Mouse (Mus musculus) liver, embryonic 11.5 days (tissue): ENCODE measurements around the gene Raver1. TPM values are rescaled to one million over a fixed set of nuclear protein-coding genes. Genes with fewer than 3 reads are reported as not detected.

Source experiments
- ATAC-seq: fragments of 200-750 bp; cut with Nextera tagmentation; replicated peaks from 2 replicates; pipeline ENCODE4 v1.8.0; 2017; ENCODE audit warnings: moderate number of reproducible peaks, mild to moderate bottlenecking, moderate TSS enrichment, moderate library complexity; ENCODE audit not compliant: low FRiP score
- DNase-seq: peaks from one replicate; pipeline ENCODE4 v3.0.0-alpha.2; 2017; ENCODE audit warnings: low spot score
- H3K27ac ChIP-seq: fragments of 300-500 bp; sonication (generic); 2 replicates; pipeline ENCODE4 v1.5.1; 2014; ENCODE audit warnings: mild to moderate bottlenecking, low read depth, low read length, control low read depth
- H3K27me3 ChIP-seq: fragments of 300-500 bp; sonication (generic); replicated peaks from 2 replicates; pipeline ENCODE4 v1.6.1; 2014; ENCODE audit warnings: low read length, mixed read lengths; ENCODE audit not compliant: control insufficient read depth, insufficient read depth
- H3K36me3 ChIP-seq: fragments of 300-500 bp; sonication (generic); 2 replicates; pipeline ENCODE4 v1.6.1; 2014; ENCODE audit warnings: mild to moderate bottlenecking, low read length, moderate library complexity, mixed read lengths; ENCODE audit not compliant: control insufficient read depth, insufficient read depth
- H3K4me1 ChIP-seq: fragments of 300-500 bp; sonication (generic); replicated peaks from 2 replicates; pipeline ENCODE4 v1.6.1; 2014; ENCODE audit warnings: low read length, mixed read lengths; ENCODE audit not compliant: control insufficient read depth, insufficient read depth
- H3K4me2 ChIP-seq: fragments of 300-500 bp; sonication (generic); 2 replicates; pipeline ENCODE4 v1.6.1; 2014; ENCODE audit warnings: mild to moderate bottlenecking, control low read depth, moderate library complexity
- H3K4me3 ChIP-seq: fragments of 300-500 bp; sonication (generic); 2 replicates; pipeline ENCODE4 v1.5.1; 2014; ENCODE audit warnings: low read depth, low read length, control low read depth
- H3K9ac ChIP-seq: fragments of 300-500 bp; sonication (generic); 2 replicates; pipeline ENCODE4 v1.6.1; 2014; ENCODE audit warnings: low read depth, low read length, control low read depth
- H3K9me3 ChIP-seq: fragments of 300-500 bp; sonication (generic); 2 replicates; pipeline ENCODE4 v1.6.1; 2016; ENCODE audit warnings: low read length, inconsistent platforms, mixed read lengths; ENCODE audit not compliant: control insufficient read depth
- WGBS: fragments of 180-500 bp; shearing (Covaris S2); extraction: QIAGEN DNeasy Blood & Tissue Kit; methylation state at CpG from one replicate; pipeline ENCODE4 v1.1.7; 2014; 5-methylcytosine and 5-hydroxymethylcytosine counted together
- microRNA counts: library from miRNA; unstranded; fragments of <30 nt; microRNA quantifications from one replicate; lab custom pipeline; 2015
- microRNA-seq: library from miRNA; unstranded; fragments of <30 nt; microRNA quantifications from one replicate; pipeline ENCODE4, GENCODE M21; 2017; ENCODE audit warnings: borderline number of aligned reads
- polyA plus RNA-seq: library from polyadenylated mRNA; unstranded; fragments of >200 nt; fragmentation: Nextera tagmentation; extraction: Ambion mirVana; gene quantifications from 2 replicates; pipeline ENCODE4 v1.2.1, GENCODE M21; 2014

Gene Raver1
- polyA plus RNA-seq, 1 experiment from 2014 or later, result 89.8 TPM

DNA sequence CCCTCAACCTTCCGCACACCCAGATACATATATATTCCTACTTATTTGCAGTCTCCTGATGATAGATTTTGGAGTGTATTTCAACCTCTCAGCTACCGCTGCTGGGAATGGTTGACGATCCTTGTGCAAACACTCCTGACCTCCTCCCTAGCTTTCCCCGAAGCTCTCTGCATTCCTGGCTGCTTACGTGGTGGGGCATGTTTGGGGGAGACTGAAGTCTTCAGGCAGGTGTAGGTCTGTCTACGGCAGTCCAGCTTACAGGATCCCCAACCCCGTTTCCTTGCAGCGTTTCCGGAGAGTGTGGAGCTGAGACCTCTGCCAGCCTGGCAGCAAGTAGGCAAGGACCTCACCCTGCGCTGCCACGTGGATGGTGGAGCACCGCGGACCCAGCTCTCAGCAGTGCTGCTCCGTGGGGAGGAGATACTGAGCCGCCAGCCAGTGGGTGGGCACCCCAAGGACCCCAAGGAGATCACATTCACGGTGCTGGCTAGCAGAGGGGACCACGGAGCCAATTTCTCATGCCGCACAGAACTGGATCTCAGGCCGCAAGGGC, 66.5 kb downstream of the Raver1 start:
- 77% methylated on average over 19 of the region's 19 CpGs for WGBS
- Histone ChIP-seq H3K9me3 (no peaks in the 10 kb centered on the region), H3K9ac (no peak overlapping the region), H3K4me2 (no peak overlapping the region), H3K27ac (no peak overlapping the region), H3K36me3 (no peaks in the 10 kb centered on the region), H3K4me3 (no peak overlapping the region), H3K27me3 (no peaks in the 10 kb centered on the region), H3K4me1 (peaks cover 19% of the 10 kb centered on the region; the same call in 1 of the 2 replicates)
- DNase-seq (no peak), ATAC-seq (no peak)

MicroRNA genes within 50 kb of the gene (microRNA counts, 519-probe panel; counts per million panel counts)
- microRNA mmu-miR-1900 (lab: Ali Mortazavi, UCI), result not detected

Small RNA genes within 50 kb of the gene (microRNA-seq; reads per million reads assigned to microRNA genes)
- gene Mir1900, result not detected
- gene Mir7082, result not detected

Other genes starting within 250 kb of the Raver1 start
- 7.1 and 8.8 TPM in 2 replicates for gene A230050P20Rik, start 223.4 kb downstream of the Raver1 start, polyA plus RNA-seq
- gene Angptl6, start 212.3 kb downstream of the Raver1 start, polyA plus RNA-seq, result 9.4 TPM in 2 replicates
- gene Ppan, start 203.8 kb downstream of the Raver1 start, polyA plus RNA-seq, result 170 and 178 TPM in 2 replicates
- 440 and 448 TPM in 2 replicates for gene Eif3g, start 193.4 kb downstream of the Raver1 start, polyA plus RNA-seq
- 85.1 and 87.5 TPM in 2 replicates for gene Dnmt1, start 132.1 kb downstream of the Raver1 start, polyA plus RNA-seq
- gene S1pr2, start 115.2 kb downstream of the Raver1 start, polyA plus RNA-seq, result 15.2 and 16.8 TPM in 2 replicates
- gene Mrpl4, start 89.3 kb downstream of the Raver1 start, polyA plus RNA-seq, result 138 and 145 TPM in 2 replicates
- gene Icam1, start 76.0 kb downstream of the Raver1 start, polyA plus RNA-seq, result 12.2 and 13.0 TPM in 2 replicates
- 146 and 147 TPM in 2 replicates for gene Icam4, start 62.6 kb downstream of the Raver1 start, polyA plus RNA-seq
- 0.37 and 0.44 TPM in 2 replicates for gene Icam5, start 59.9 kb downstream of the Raver1 start, polyA plus RNA-seq
- 0.67 and 1.4 TPM in 2 replicates for gene Zglp1, start 24.9 kb downstream of the Raver1 start, polyA plus RNA-seq
- 0.53 and 1.4 TPM in 2 replicates for gene Gm49373, start 18.9 kb downstream of the Raver1 start, polyA plus RNA-seq
- 74.9 and 75.1 TPM in 2 replicates for gene Fdx1l, start 18.4 kb downstream of the Raver1 start, polyA plus RNA-seq
- 4.2 and 4.3 TPM in 2 replicates for gene Gm38431, start within 50 bp of the Raver1 start, polyA plus RNA-seq
- gene Tyk2, start 39.2 kb upstream of the Raver1 start, polyA plus RNA-seq, result 11.5 and 13.8 TPM in 2 replicates
- gene Cdc37, start 58.0 kb upstream of the Raver1 start, polyA plus RNA-seq, result 334 and 347 TPM in 2 replicates
- gene Pde4a, start 73.7 kb upstream of the Raver1 start, polyA plus RNA-seq, result 5.3 and 5.4 TPM in 2 replicates
- gene Keap1, start 147.4 kb upstream of the Raver1 start, polyA plus RNA-seq, result 43.8 and 45.1 TPM in 2 replicates
- gene S1pr5, start 156.4 kb upstream of the Raver1 start, polyA plus RNA-seq, result not detected in 2 replicates
- 57.0 and 61.1 TPM in 2 replicates for gene Atg4d, start 173.3 kb upstream of the Raver1 start, polyA plus RNA-seq
- 19.3 and 24.2 TPM in 2 replicates for gene Kri1, start 196.0 kb upstream of the Raver1 start, polyA plus RNA-seq
- 48.0 and 48.2 TPM in 2 replicates for gene Cdkn2d, start 199.4 kb upstream of the Raver1 start, polyA plus RNA-seq
- 1.2 and 1.6 TPM in 2 replicates for gene Ap1m2, start 220.3 kb upstream of the Raver1 start, polyA plus RNA-seq
- gene Slc44a2, start 228.7 kb upstream of the Raver1 start, polyA plus RNA-seq, result 57.2 and 61.2 TPM in 2 replicates